Mouse (Mus musculus) 3T3-L1 (cell line): ENCODE data around the gene Rps2.
A peak's percentile ranks its signal among the peaks of the same experiment; 100 is the strongest.

Experiments
- DNase-seq: peaks from one replicate; pipeline ENCODE4 v3.0.0-alpha.2; 2015; ENCODE audit warnings: low read depth, low spot score

The Rps2 gene

GRCm38 (mm10) chr17:24732233-24732935 lies 14.5 kb downstream of the Rps2 start:
- DNase-seq = no peak

- peak; percentile 23 for DNase-seq
These were observed 15.6 kb downstream of the Rps2 start for GRCm38 (mm10) chr17:24733434-24734050.

- DNase-seq = peak; percentile 32
These were observed 16.6 kb downstream of the Rps2 start for GRCm38 (mm10) chr17:24734513-24734912.

GRCm38 (mm10) chr17:24735446-24735845 lies 17.5 kb downstream of the Rps2 start:
- DNase-seq = no peak

GRCm38 (mm10) chr17:24736330-24737051 lies 18.6 kb downstream of the Rps2 start, which contains the start of gene Msrb1:
TSS of gene Msrb1 (plus strand) at chr17:24736642.
- peak; percentile 100 for DNase-seq

GRCm38 (mm10) chr17:24737135-24737810 lies 19.4 kb downstream of the Rps2 start:
- DNase-seq = peak; percentile 57

- no peak for DNase-seq
These were observed 20.3 kb downstream of the Rps2 start for GRCm38 (mm10) chr17:24738238-24738637.

GRCm38 (mm10) chr17:24739926-24740325 lies 22.0 kb downstream of the Rps2 start:
- DNase-seq = no peak

GRCm38 (mm10) chr17:24742307-24742706 lies 24.4 kb downstream of the Rps2 start:
- DNase-seq = no peak

- DNase-seq = no peak
These were observed 26.0 kb downstream of the Rps2 start for GRCm38 (mm10) chr17:24743896-24744295.

GRCm38 (mm10) chr17:24744381-24744780 lies 26.5 kb downstream of the Rps2 start:
- DNase-seq = no peak

GRCm38 (mm10) chr17:24745526-24746497 lies 27.9 kb downstream of the Rps2 start:
- peak; percentile 96 for DNase-seq

- DNase-seq = peak; percentile 55
These were observed 29.1 kb downstream of the Rps2 start for GRCm38 (mm10) chr17:24746986-24747385.

- no peak for DNase-seq
These were observed 33.6 kb downstream of the Rps2 start for GRCm38 (mm10) chr17:24751528-24751927.

GRCm38 (mm10) chr17:24752415-24753394 lies 34.8 kb downstream of the Rps2 start, which contains the start of gene Hs3st6:
TSS of gene Hs3st6 (plus strand) at chr17:24752988.
- DNase-seq = no peak

- DNase-seq = no peak
These were observed 39.5 kb downstream of the Rps2 start for GRCm38 (mm10) chr17:24757394-24757793.

- peak; percentile 39 for DNase-seq
These were observed 43.2 kb downstream of the Rps2 start for GRCm38 (mm10) chr17:24761121-24761520.

GRCm38 (mm10) chr17:24765016-24765905 lies 47.3 kb downstream of the Rps2 start:
- DNase-seq = no peak
